Mouse (Mus musculus) G1E (cell line): ENCODE measurements around the gene Podn.

Experiments
- CTCF ChIP-seq: IDR thresholded peaks from 2 replicates; pipeline ENCODE4 v1.5.1; 2012; ENCODE audit warnings: low read depth, low read length, inconsistent platforms, mixed read lengths
- GATA1 ChIP-seq: IDR thresholded peaks from 2 replicates; pipeline ENCODE4 v1.6.1; 2012; ENCODE audit warnings: borderline replicate concordance, low read length, inconsistent platforms, mixed read lengths
- GATA2 ChIP-seq: IDR thresholded peaks from 2 replicates; pipeline ENCODE4 v1.6.1; 2012; ENCODE audit warnings: low read depth, low read length, inconsistent platforms, borderline replicate concordance
- POLR2AphosphoS5 ChIP-seq: IDR thresholded peaks from 2 replicates; pipeline ENCODE4 v1.6.1; 2012; ENCODE audit warnings: low read depth, low read length, inconsistent platforms; ENCODE audit not compliant: insufficient replicate concordance
- TAL1 ChIP-seq: conservative IDR thresholded peaks from 2 replicates; pipeline ENCODE4 v1.6.1; 2012; ENCODE audit warnings: low read depth, low read length, inconsistent platforms, mixed read lengths

- TF ChIP-seq CTCF = no peak
- no peak for TF ChIP-seq TAL1
- no peak for TF ChIP-seq GATA1
- no peak for TF ChIP-seq GATA2
- no peak for TF ChIP-seq POLR2AphosphoS5
Measured at GRCm38 (mm10) chr4:108116466-108116865, 20.2 kb upstream of the Podn start.
